ENCODE assay signal across 24 mouse cellular contexts in the genomic region with DNA sequence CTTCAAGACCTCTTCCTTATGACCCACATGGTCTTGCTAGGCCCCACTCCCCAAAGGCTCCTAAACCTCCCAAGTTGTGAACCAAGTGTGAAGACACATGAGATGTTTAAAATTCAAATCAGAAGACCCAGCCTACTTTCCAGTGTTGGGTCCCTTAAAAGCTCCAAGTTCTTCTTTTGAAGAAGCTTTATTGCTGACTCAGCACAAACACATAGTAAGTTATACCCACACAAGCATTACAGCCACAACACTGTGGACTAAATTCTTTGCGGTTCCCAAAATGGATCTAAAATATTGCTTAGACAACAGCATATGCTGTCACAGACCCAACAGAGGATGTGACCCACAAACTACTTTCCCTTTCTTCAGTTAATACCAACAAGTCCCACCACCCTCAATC.
DNase-seq lines count a peak whose midpoint lies in the region; ATAC-seq and TF ChIP-seq lines count a peak whose summit lies in the region.
"Had no signal": no experiment of that assay in that cellular context is flagged by ENCODE, and none has a peak within 500 bp of the region (broad histone marks: within the 10 kb centered on the region; RNA-seq: fewer than 3 reads in every experiment).

No protein-coding gene starts in this region.

- TF ChIP-seq POLR2A in CH12.LX (IDR thresholded peaks at IDR 0.05; ENCODE audit: low read depth, low read length) (no peak), MEL (IDR thresholded peaks at IDR 0.05; ENCODE audit: control insufficient read depth in 1 of 2, insufficient read depth in 1 of 2, low read depth in 1 of 2, low read length in 2 of 2, poor library complexity in 1 of 2) (no peak)

- TF ChIP-seq CTCF in CH12.LX (conservative IDR thresholded peaks at IDR 0.05 in 1 of 2, IDR thresholded peaks at IDR 0.05 in 1 of 2; ENCODE audit: low read depth in 2 of 2, low read length in 2 of 2) (no peak), MEL (IDR thresholded peaks at IDR 0.05 in 2 of 3, conservative IDR thresholded peaks at IDR 0.05 in 1 of 3; ENCODE audit: control insufficient read depth in 1 of 3, insufficient read depth in 1 of 3, low read depth in 2 of 3, low read length in 3 of 3, poor library complexity in 1 of 3, severe bottlenecking in 1 of 3) (no peak)

- H3K4me1 ChIP-seq in CH12.LX (ENCODE audit: control insufficient read depth in 1 of 2, insufficient read depth in 2 of 2): no peaks in the 10 kb centered on the region
- no peaks in the 10 kb centered on the region for H3K4me1 ChIP-seq in ES-E14 (ENCODE audit: control insufficient read depth in 2 of 2, insufficient read depth in 2 of 2, low read length in 2 of 2, poor library complexity in 1 of 2)
- no peaks in the 10 kb centered on the region for H3K4me1 ChIP-seq in MEL (ENCODE audit: control insufficient read depth in 1 of 2, insufficient read depth in 2 of 2, low read length in 2 of 2)
- no peaks in the 10 kb centered on the region for H3K4me1 ChIP-seq in intestine, embryonic 16.5 days (ENCODE audit: control insufficient read depth, insufficient read depth, low read length)

- H3K79me2 ChIP-seq in CH12.LX (replicated peaks; ENCODE audit: control insufficient read depth, extremely low read depth, insufficient read depth, poor library complexity, severe bottlenecking) (no peaks in the 10 kb centered on the region), MEL (ENCODE audit: control insufficient read depth, insufficient read depth, low read length, poor library complexity) (no peaks in the 10 kb centered on the region)

- TF ChIP-seq EP300 in CH12.LX (IDR thresholded peaks at IDR 0.05; ENCODE audit: low read length) (no peak), MEL (IDR thresholded peaks at IDR 0.05; ENCODE audit: low read depth in 1 of 2, low read length in 2 of 2) (no peak)

- in situ Hi-C loops in CH12.LX (cut with MboI; ENCODE audit: low pct_ligation_motif_present, low pct_unique_long_range_greater_than_20kb, low sequenced_read_pairs): no loop called here
- in situ Hi-C loops in ES-E14 (cut with MboI; ENCODE audit: low sequenced_read_pairs in 2 of 2, unreplicated experiment in 2 of 2): no loop called here

- intact Hi-C loops in heart, postnatal 10 days (cut with DNase I): no loop called here

- H3K4me3 ChIP-seq in CH12.LX (replicated peaks in 1 of 3; ENCODE audit: low read depth in 2 of 3, low read length in 2 of 3, poor library complexity in 1 of 3) (no peak overlapping the region), ES-E14 (ENCODE audit: insufficient read depth in 1 of 2, low read depth in 1 of 2, low read length in 2 of 2, poor library complexity in 1 of 2, severe bottlenecking in 1 of 2) (no peak overlapping the region), MEL (ENCODE audit: control insufficient read depth in 1 of 2, insufficient read depth in 1 of 2, low read depth in 2 of 2, low read length in 2 of 2) (no peak overlapping the region)
- H3K4me3 ChIP-seq in intestine, embryonic 16.5 days (ENCODE audit: low read length): no peak overlapping the region

- H3K27ac ChIP-seq in CH12.LX (ENCODE audit: insufficient read depth, low read depth) (no peak overlapping the region), ES-E14 (ENCODE audit: insufficient read depth, low read depth, low read length, poor library complexity, severe bottlenecking) (no peak overlapping the region), MEL (ENCODE audit: control insufficient read depth, low read depth, low read length) (no peak overlapping the region)
- no peak overlapping the region for H3K27ac ChIP-seq in intestine, embryonic 16.5 days (ENCODE audit: low read length)

- WGBS in intestine, embryonic 16.5 days: 93% methylated on average over 1 of the region's 1 CpGs

- TF ChIP-seq RAD21 in CH12.LX (IDR thresholded peaks at IDR 0.05; ENCODE audit: low read depth, low read length) (no peak), MEL (IDR thresholded peaks at IDR 0.05; ENCODE audit: low read depth, low read length) (no peak)

- H3K9me3 ChIP-seq in CH12.LX (replicated peaks; ENCODE audit: low read length) (peaks cover 3% of the 10 kb centered on the region), ES-E14 (ENCODE audit: control insufficient read depth, insufficient read depth, low read depth, low read length) (no peaks in the 10 kb centered on the region), MEL (replicated peaks; ENCODE audit: insufficient read depth, low read length) (no peaks in the 10 kb centered on the region)
- no peaks in the 10 kb centered on the region for H3K9me3 ChIP-seq in intestine, embryonic 16.5 days (ENCODE audit: control insufficient read depth, low read length)

- DNase-seq in heart, adult 11 months: peak; percentile 2
- DNase-seq in heart, postnatal 10 days: no peak
- DNase-seq in CH12.LX (ENCODE audit: extremely low read depth) (no peak), ES-E14 (ENCODE audit: low read depth, low spot score) (no peak), MEL (ENCODE audit: low read depth, low spot score) (no peak)
- DNase-seq in lung, adult 18-20 months: no peak
- DNase-seq: adrenal gland, adult 2 months; adrenal gland, adult 8-10 months; adrenal gland, postnatal 10 days; adrenal gland, postnatal 14 days; adrenal gland, postnatal 25 days; adrenal gland, postnatal 36 days; B cell, adult 2 months; cerebellum, adult 11 months; cerebellum, adult 11-12 months; cerebellum, adult 18-20 months; cerebellum, adult 2 months; cerebellum, adult 8-10 months had no signal

- ATAC-seq in megakaryocyte, adult 5-6 weeks (ENCODE audit: poor library complexity, severe bottlenecking): no peak
- no peak for ATAC-seq in intestine, embryonic 16.5 days
- ATAC-seq: activated CD4-positive, CD25-positive, alpha-beta regulatory T cell, adult 4 months; CD4-positive, CD25-positive, alpha-beta regulatory T cell, adult 4 months; Patski had no signal

- no peaks in the 10 kb centered on the region for H3K36me3 ChIP-seq in CH12.LX (replicated peaks in 1 of 2; ENCODE audit: control insufficient read depth in 1 of 2, insufficient read depth in 1 of 2, low read length in 1 of 2)
- no peaks in the 10 kb centered on the region for H3K36me3 ChIP-seq in ES-E14 (ENCODE audit: control insufficient read depth, insufficient read depth, low read length, poor library complexity, severe bottlenecking)
- no peaks in the 10 kb centered on the region for H3K36me3 ChIP-seq in MEL (ENCODE audit: control insufficient read depth in 1 of 2, insufficient read depth in 2 of 2, low read length in 2 of 2)
- no peaks in the 10 kb centered on the region for H3K36me3 ChIP-seq in intestine, embryonic 16.5 days (ENCODE audit: control insufficient read depth, insufficient read depth, low read length)
- H3K36me3 ChIP-seq: G1E had no signal

- no peaks in the 10 kb centered on the region for H3K27me3 ChIP-seq in CH12.LX (replicated peaks)
- no peaks in the 10 kb centered on the region for H3K27me3 ChIP-seq in MEL (ENCODE audit: control insufficient read depth in 1 of 2, insufficient read depth in 2 of 2, low read length in 2 of 2)
- no peaks in the 10 kb centered on the region for H3K27me3 ChIP-seq in intestine, embryonic 16.5 days (replicated peaks; ENCODE audit: control insufficient read depth, insufficient read depth, low read length)

- H3K9ac ChIP-seq in CH12.LX (ENCODE audit: insufficient read depth, low read depth) (no peak overlapping the region), ES-E14 (ENCODE audit: insufficient read depth, low read depth, low read length, poor library complexity, severe bottlenecking) (no peak overlapping the region), MEL (ENCODE audit: control insufficient read depth, low read depth, low read length, poor library complexity, severe bottlenecking) (no peak overlapping the region)
- no peak overlapping the region for H3K9ac ChIP-seq in intestine, embryonic 16.5 days (ENCODE audit: low read depth, low read length)

- no peak overlapping the region for H3K4me2 ChIP-seq in CH12.LX (ENCODE audit: insufficient read depth, low read depth, poor library complexity, severe bottlenecking)
- H3K4me2 ChIP-seq in intestine, embryonic 16.5 days (ENCODE audit: low read depth, low read length): no peak overlapping the region

- dilution Hi-C loops in CH12.LX (cut with MboI; ENCODE audit: extremely low pct_ligation_motif_present, extremely low pct_unique_long_range_greater_than_20kb, low sequenced_read_pairs): no loop called here

TF ChIP-seq in CH12.LX, 34 proteins besides CTCF, POLR2A, EP300 and RAD21:
- TF ChIP-seq MAFK (IDR thresholded peaks at IDR 0.05; ENCODE audit: insufficient replicate concordance, low read length) (peak; percentile 99), ZMIZ1 (IDR thresholded peaks at IDR 0.05; ENCODE audit: low read depth, low read length) (no peak)

TF ChIP-seq in ES-E14, 5 proteins besides CTCF, POLR2A, EP300 and RAD21:
- TF ChIP-seq ZNF384 (IDR thresholded peaks at IDR 0.05; ENCODE audit: low read depth, low read length): no peak
- TF ChIP-seq HCFC1 (IDR thresholded peaks at IDR 0.05; ENCODE audit: borderline replicate concordance, insufficient read depth, low read length): no peak
- TF ChIP-seq MAFK (IDR thresholded peaks at IDR 0.05; ENCODE audit: insufficient read depth, low read depth, low read length): peak; percentile 99
- TF ChIP-seq CHD2 (IDR thresholded peaks at IDR 0.05; ENCODE audit: low read depth, low read length): no peak
- TF ChIP-seq ZC3H11A (IDR thresholded peaks at IDR 0.05; ENCODE audit: borderline replicate concordance, low read depth, low read length): no peak

TF ChIP-seq in MEL, 35 proteins besides CTCF, POLR2A, EP300 and RAD21:
- TF ChIP-seq CHD2 (IDR thresholded peaks at IDR 0.05; ENCODE audit: low read length) (no peak), MAFK (IDR thresholded peaks at IDR 0.05; ENCODE audit: borderline replicate concordance, low read depth, low read length) (peak; percentile 92)
